Mouse (Mus musculus): ENCODE data around the gene Pole2.

GRCm38 (mm10) chr12:69253806-69254205 lies 25.8 kb upstream of the Pole2 start:
- TF ChIP-seq CTCF (IDR thresholded peaks at IDR 0.05; ENCODE audit: borderline replicate concordance, insufficient read depth, low read depth, low read length) (no peak), POLR2A (IDR thresholded peaks at IDR 0.05; ENCODE audit: borderline replicate concordance, insufficient read depth, low read length) (no peak)
